Comparison of ENCODE assay signal across 12 mouse cellular contexts in genomic region chr4:141113831-141114230, GRCm38 (mm10). TPM values are rescaled to one million over a fixed set of nuclear protein-coding genes. Genes with fewer than 3 reads are reported as not detected.
DNase-seq lines count a peak whose midpoint lies in the region; ATAC-seq and TF ChIP-seq lines count a peak whose summit lies in the region.
"Had no signal": no experiment of that assay in that cellular context is flagged by ENCODE, and none has a peak within 500 bp of the region (broad histone marks: within the 10 kb centered on the region; RNA-seq: fewer than 3 reads in every experiment).

No protein-coding gene starts in this region.

- 70% methylated on average over 7 of the region's 7 CpGs for WGBS in kidney, embryonic 14.5 days
- WGBS in hindbrain, embryonic 14.5 days = 80% methylated on average over 7 of the region's 7 CpGs
- 77% methylated on average over 7 of the region's 7 CpGs for WGBS in midbrain, embryonic 11.5 days

- no peak overlapping the region for H3K4me2 ChIP-seq in kidney, embryonic 14.5 days (replicated peaks; ENCODE audit: low read depth, low read length)
- H3K4me2 ChIP-seq in hindbrain, embryonic 14.5 days (replicated peaks) = no peak overlapping the region
- no peak overlapping the region for H3K4me2 ChIP-seq in midbrain, embryonic 11.5 days

- H3K4me3 ChIP-seq in kidney, embryonic 14.5 days (ENCODE audit: low read length) = no peak overlapping the region
- H3K4me3 ChIP-seq in ES-E14 (ENCODE audit: insufficient read depth in 1 of 2, low read depth in 1 of 2, low read length in 2 of 2, poor library complexity in 1 of 2, severe bottlenecking in 1 of 2) = no peak overlapping the region
- H3K4me3 ChIP-seq in hindbrain, embryonic 14.5 days (replicated peaks; ENCODE audit: low read length) = no peak overlapping the region
- H3K4me3 ChIP-seq in midbrain, embryonic 11.5 days (ENCODE audit: low read depth, low read length) = no peak overlapping the region

- no peaks in the 10 kb centered on the region for H3K27me3 ChIP-seq in kidney, embryonic 14.5 days (ENCODE audit: control insufficient read depth, insufficient read depth, low read length)
- no peaks in the 10 kb centered on the region for H3K27me3 ChIP-seq in hindbrain, embryonic 14.5 days (ENCODE audit: control insufficient read depth, insufficient read depth, low read length)
- H3K27me3 ChIP-seq in midbrain, embryonic 11.5 days (ENCODE audit: control insufficient read depth, insufficient read depth, low read length) = no peaks in the 10 kb centered on the region

- H3K36me3 ChIP-seq in kidney, embryonic 14.5 days (ENCODE audit: control insufficient read depth, insufficient read depth, low read length) = peaks cover 77% of the 10 kb centered on the region
- H3K36me3 ChIP-seq in ES-E14 (ENCODE audit: control insufficient read depth, insufficient read depth, low read length, poor library complexity, severe bottlenecking) = peaks cover 40% of the 10 kb centered on the region
- peaks cover 57% of the 10 kb centered on the region for H3K36me3 ChIP-seq in hindbrain, embryonic 14.5 days (replicated peaks; ENCODE audit: control insufficient read depth, insufficient read depth)
- H3K36me3 ChIP-seq in midbrain, embryonic 11.5 days (ENCODE audit: control insufficient read depth, insufficient read depth, low read length) = peaks cover 34% of the 10 kb centered on the region

- ATAC-seq in kidney, embryonic 14.5 days (ENCODE audit: low FRiP score, low TSS enrichment) = 0 out of 2 replicates have a peak, but pooled peaks have one; percentile 36
- ATAC-seq in hindbrain, embryonic 14.5 days (ENCODE audit: low FRiP score) = peak; percentile 10; the same call in 1 of the 2 replicates
- no peak for ATAC-seq in midbrain, embryonic 11.5 days (ENCODE audit: low FRiP score)

- H3K27ac ChIP-seq in kidney, embryonic 14.5 days (ENCODE audit: low read depth, low read length) = no peak overlapping the region
- no peak overlapping the region for H3K27ac ChIP-seq in ES-E14 (ENCODE audit: insufficient read depth, low read depth, low read length, poor library complexity, severe bottlenecking)
- H3K27ac ChIP-seq in hindbrain, embryonic 14.5 days = no peak overlapping the region
- H3K27ac ChIP-seq in midbrain, embryonic 11.5 days (ENCODE audit: low read depth, low read length) = peak overlapping the region; percentile 4; the same call in 1 of the 2 replicates

- no peaks in the 10 kb centered on the region for H3K4me1 ChIP-seq in kidney, embryonic 14.5 days (ENCODE audit: control insufficient read depth, insufficient read depth, low read length)
- peaks cover 10 to 36% of the 10 kb centered on the region in 2 experiments for H3K4me1 ChIP-seq in ES-E14 (ENCODE audit: control insufficient read depth in 2 of 2, insufficient read depth in 2 of 2, low read length in 2 of 2, poor library complexity in 1 of 2)
- H3K4me1 ChIP-seq in hindbrain, embryonic 14.5 days (replicated peaks; ENCODE audit: control insufficient read depth, insufficient read depth, low read length) = no peaks in the 10 kb centered on the region
- H3K4me1 ChIP-seq in midbrain, embryonic 11.5 days (ENCODE audit: control insufficient read depth, insufficient read depth, low read length) = peaks cover 23% of the 10 kb centered on the region

- DNase-seq in kidney, postnatal 36 days = no peak
- DNase-seq in ES-E14 (ENCODE audit: low read depth, low spot score) = peak; percentile 38
- DNase-seq in hindbrain, embryonic 14.5 days (ENCODE audit: low spot score) = no peak
- DNase-seq in midbrain, embryonic 11.5 days (ENCODE audit: low spot score, missing footprints) = no peak
- DNase-seq in adrenal gland, postnatal 4 days (ENCODE audit: low spot score in 2 of 2) = no peak
- no peak for DNase-seq in cerebellum, adult 9-11 months
- no peak for DNase-seq in right cerebral cortex, adult 2 months (ENCODE audit: low spot score in 2 of 2)
- DNase-seq: right cerebral cortex, postnatal 4 days had no signal

- H3K9me3 ChIP-seq in kidney, embryonic 14.5 days (ENCODE audit: control insufficient read depth, low read length) = peaks cover 6% of the 10 kb centered on the region
- no peaks in the 10 kb centered on the region for H3K9me3 ChIP-seq in ES-E14 (ENCODE audit: control insufficient read depth, insufficient read depth, low read depth, low read length)
- no peaks in the 10 kb centered on the region; the same call in 1 of the 2 replicates for H3K9me3 ChIP-seq in hindbrain, embryonic 14.5 days (ENCODE audit: control insufficient read depth, low read length)
- H3K9me3 ChIP-seq in midbrain, embryonic 11.5 days (ENCODE audit: control insufficient read depth, low read length) = no peaks in the 10 kb centered on the region

- no peak overlapping the region for H3K9ac ChIP-seq in kidney, embryonic 14.5 days (ENCODE audit: low read depth, low read length)
- H3K9ac ChIP-seq in ES-E14 (ENCODE audit: insufficient read depth, low read depth, low read length, poor library complexity, severe bottlenecking) = no peak overlapping the region
- H3K9ac ChIP-seq in hindbrain, embryonic 14.5 days = no peak overlapping the region
- no peak overlapping the region for H3K9ac ChIP-seq in midbrain, embryonic 11.5 days (ENCODE audit: low read length)

- in situ Hi-C loops in ES-E14 (cut with MboI; ENCODE audit: low sequenced_read_pairs in 2 of 2, unreplicated experiment in 2 of 2) = no loop called here

TF ChIP-seq in ES-E14, 5 proteins besides CTCF, POLR2A, EP300 and RAD21:
- no peak for TF ChIP-seq ZC3H11A (IDR thresholded peaks at IDR 0.05; ENCODE audit: borderline replicate concordance, low read depth, low read length)
- no peak for TF ChIP-seq ZNF384 (IDR thresholded peaks at IDR 0.05; ENCODE audit: low read depth, low read length)
- TF ChIP-seq CHD2 (IDR thresholded peaks at IDR 0.05; ENCODE audit: low read depth, low read length) = no peak
- no peak for TF ChIP-seq HCFC1 (IDR thresholded peaks at IDR 0.05; ENCODE audit: borderline replicate concordance, insufficient read depth, low read length)
- TF ChIP-seq MAFK (IDR thresholded peaks at IDR 0.05; ENCODE audit: insufficient read depth, low read depth, low read length) = no peak

RNA-seq across cellular contexts. Expression of gene Spata21, which starts 25.7 kb away (rescaled TPM):
- 0.27 and 0.95 TPM in 2 replicates for polyA plus RNA-seq in kidney, embryonic 14.5 days (2014; fragmentation: Nextera tagmentation; extraction: Ambion mirVana)
- total RNA-seq in ES-E14 (2012; rRNA removed) = 0.21 and 0.27 TPM in 2 replicates
- 0.46 and 0.96 TPM in 2 replicates for polyA plus RNA-seq in hindbrain, embryonic 14.5 days (2014; fragmentation: Nextera tagmentation; extraction: Ambion mirVana)
- not detected in 2 replicates for polyA plus RNA-seq in midbrain, embryonic 11.5 days (2014; fragmentation: Nextera tagmentation; extraction: Ambion mirVana)
- under 1 TPM; 0.68 to 0.81 TPM for total RNA-seq in adrenal gland, postnatal 4 days (2021)
- total RNA-seq: G1E had no signal
- polyA plus RNA-seq: brain, embryonic 14.5 days; G1E; urinary bladder, adult 2 months had no signal

RNA-seq across cellular contexts. Expression of gene Szrd1, which starts 25.7 kb away (rescaled TPM):
- 23.3 and 46.4 TPM in 2 replicates for polyA plus RNA-seq in kidney, embryonic 14.5 days (2014; fragmentation: Nextera tagmentation; extraction: Ambion mirVana)
- total RNA-seq in ES-E14 (2012; rRNA removed) = 46.2 and 64.6 TPM in 2 replicates
- polyA plus RNA-seq in hindbrain, embryonic 14.5 days (2014; fragmentation: Nextera tagmentation; extraction: Ambion mirVana) = 17.8 and 23.7 TPM in 2 replicates
- polyA plus RNA-seq in midbrain, embryonic 11.5 days (2014; fragmentation: Nextera tagmentation; extraction: Ambion mirVana) = 33.9 and 34.5 TPM in 2 replicates
- total RNA-seq in adrenal gland, postnatal 4 days (2021) = 100 to 1,000 TPM; 115 to 132 TPM

RNA-seq across cellular contexts. Expression of gene Fbxo42, which starts 33.9 kb away (rescaled TPM):
- polyA plus RNA-seq in kidney, embryonic 14.5 days (2014; fragmentation: Nextera tagmentation; extraction: Ambion mirVana) = 22.0 and 26.8 TPM in 2 replicates
- 14.0 and 14.5 TPM in 2 replicates for total RNA-seq in ES-E14 (2012; rRNA removed)
- 26.2 and 27.6 TPM in 2 replicates for polyA plus RNA-seq in hindbrain, embryonic 14.5 days (2014; fragmentation: Nextera tagmentation; extraction: Ambion mirVana)
- polyA plus RNA-seq in midbrain, embryonic 11.5 days (2014; fragmentation: Nextera tagmentation; extraction: Ambion mirVana) = 22.4 and 23.8 TPM in 2 replicates
- total RNA-seq in adrenal gland, postnatal 4 days (2021) = 10 to 100 TPM; 25.3 to 25.9 TPM

RNA-seq across cellular contexts. Expression of gene Necap2, which starts 35.7 kb away (rescaled TPM):
- polyA plus RNA-seq in kidney, embryonic 14.5 days (2014; fragmentation: Nextera tagmentation; extraction: Ambion mirVana) = 64.4 and 79.8 TPM in 2 replicates
- 28.3 and 36.3 TPM in 2 replicates for total RNA-seq in ES-E14 (2012; rRNA removed)
- 44.2 and 46.9 TPM in 2 replicates for polyA plus RNA-seq in hindbrain, embryonic 14.5 days (2014; fragmentation: Nextera tagmentation; extraction: Ambion mirVana)
- polyA plus RNA-seq in midbrain, embryonic 11.5 days (2014; fragmentation: Nextera tagmentation; extraction: Ambion mirVana) = 40.0 and 43.5 TPM in 2 replicates
- total RNA-seq in adrenal gland, postnatal 4 days (2021) = 10 to 100 TPM; 66.0 to 69.1 TPM

RNA-seq across cellular contexts. Expression of gene Crocc, which starts 53.5 kb away (rescaled TPM):
- 10.3 and 13.2 TPM in 2 replicates for polyA plus RNA-seq in kidney, embryonic 14.5 days (2014; fragmentation: Nextera tagmentation; extraction: Ambion mirVana)
- 15.2 and 33.2 TPM in 2 replicates for total RNA-seq in ES-E14 (2012; rRNA removed)
- 5.0 and 5.4 TPM in 2 replicates for polyA plus RNA-seq in hindbrain, embryonic 14.5 days (2014; fragmentation: Nextera tagmentation; extraction: Ambion mirVana)
- 6.3 and 8.3 TPM in 2 replicates for polyA plus RNA-seq in midbrain, embryonic 11.5 days (2014; fragmentation: Nextera tagmentation; extraction: Ambion mirVana)
- 10 to 100 TPM; 16.3 to 24.0 TPM for total RNA-seq in adrenal gland, postnatal 4 days (2021)
